Mouse (Mus musculus): Measurements from ENCODE around the gene Pln. TPM values are rescaled to one million over a fixed set of nuclear protein-coding genes. Genes with fewer than 3 reads are reported as not detected.

The Pln gene
- polyA plus RNA-seq, 1 experiment from 2014 or later = 0.44 TPM

GRCm38 (mm10) chr10:53379709-53380106 lies 42.2 kb downstream of the Pln start, which contains the start of gene Cep85l:
Cep85l (minus strand) TSS chr10:53379947.
- Histone ChIP-seq H3K4me2 (ENCODE audit: low read length) (peak within 1 kb of the TSS; percentile 52), H3K4me3 (ENCODE audit: low read length) (peak within 1 kb of the TSS; percentile 92), H3K9ac (ENCODE audit: low read depth, low read length) (peak within 1 kb of the TSS; percentile 97), H3K9me3 (ENCODE audit: control insufficient read depth, low read length) (no peaks in the 10 kb centered on the region), H3K27me3 (replicated peaks; ENCODE audit: control insufficient read depth, insufficient read depth, low read length) (no peaks in the 10 kb centered on the region), H3K36me3 (ENCODE audit: control insufficient read depth, insufficient read depth, low read length) (no peaks in the 10 kb centered on the region), H3K4me1 (ENCODE audit: control insufficient read depth, insufficient read depth, low read depth, low read length) (peaks cover 7% of the 10 kb centered on the region), H3K27ac (ENCODE audit: low read depth, low read length) (peak within 1 kb of the TSS; percentile 96)
- WGBS = 0% methylated on average over 25 of the region's 31 CpGs
- peak; percentile 99 for ATAC-seq

GRCm38 (mm10) chr10:53382696-53383365 lies 45.4 kb downstream of the Pln start:
- Histone ChIP-seq H3K9me3 (ENCODE audit: control insufficient read depth, low read length) (no peaks in the 10 kb centered on the region), H3K27ac (ENCODE audit: low read depth, low read length) (no peak overlapping the region), H3K36me3 (ENCODE audit: control insufficient read depth, insufficient read depth, low read length) (no peaks in the 10 kb centered on the region), H3K27me3 (replicated peaks; ENCODE audit: control insufficient read depth, insufficient read depth, low read length) (no peaks in the 10 kb centered on the region), H3K4me3 (ENCODE audit: low read length) (no peak overlapping the region), H3K9ac (ENCODE audit: low read depth, low read length) (no peak overlapping the region), H3K4me1 (ENCODE audit: control insufficient read depth, insufficient read depth, low read depth, low read length) (no peaks in the 10 kb centered on the region; the same call in 1 of the 2 replicates), H3K4me2 (ENCODE audit: low read length) (no peak overlapping the region)
- ATAC-seq = no peak
- 81% methylated on average over 7 of the region's 7 CpGs for WGBS

GRCm38 (mm10) chr10:53384896-53385295 lies 47.4 kb downstream of the Pln start:
- Histone ChIP-seq H3K9me3 (ENCODE audit: control insufficient read depth, low read length) (no peaks in the 10 kb centered on the region), H3K36me3 (ENCODE audit: control insufficient read depth, insufficient read depth, low read length) (no peaks in the 10 kb centered on the region), H3K27me3 (replicated peaks; ENCODE audit: control insufficient read depth, insufficient read depth, low read length) (no peaks in the 10 kb centered on the region), H3K4me2 (ENCODE audit: low read length) (no peak overlapping the region), H3K27ac (ENCODE audit: low read depth, low read length) (no peak overlapping the region), H3K9ac (ENCODE audit: low read depth, low read length) (no peak overlapping the region), H3K4me3 (ENCODE audit: low read length) (no peak overlapping the region), H3K4me1 (ENCODE audit: control insufficient read depth, insufficient read depth, low read depth, low read length) (no peaks in the 10 kb centered on the region)
- no peak for ATAC-seq
- WGBS = 90% methylated on average over 1 of the region's 1 CpGs

GRCm38 (mm10) chr10:53385438-53385837 lies 48.0 kb downstream of the Pln start:
- Histone ChIP-seq H3K27me3 (replicated peaks; ENCODE audit: control insufficient read depth, insufficient read depth, low read length) (no peaks in the 10 kb centered on the region), H3K4me2 (ENCODE audit: low read length) (no peak overlapping the region), H3K9ac (ENCODE audit: low read depth, low read length) (no peak overlapping the region), H3K4me1 (ENCODE audit: control insufficient read depth, insufficient read depth, low read depth, low read length) (no peaks in the 10 kb centered on the region), H3K9me3 (ENCODE audit: control insufficient read depth, low read length) (no peaks in the 10 kb centered on the region), H3K36me3 (ENCODE audit: control insufficient read depth, insufficient read depth, low read length) (no peaks in the 10 kb centered on the region), H3K4me3 (ENCODE audit: low read length) (no peak overlapping the region), H3K27ac (ENCODE audit: low read depth, low read length) (no peak overlapping the region)
- no peak for ATAC-seq
- 82% methylated on average over 5 of the region's 5 CpGs for WGBS

GRCm38 (mm10) chr10:53388227-53388920 lies 50.9 kb downstream of the Pln start:
- Histone ChIP-seq H3K9me3 (ENCODE audit: control insufficient read depth, low read length) (no peaks in the 10 kb centered on the region), H3K4me3 (ENCODE audit: low read length) (no peak overlapping the region), H3K4me2 (ENCODE audit: low read length) (no peak overlapping the region), H3K36me3 (ENCODE audit: control insufficient read depth, insufficient read depth, low read length) (no peaks in the 10 kb centered on the region), H3K9ac (ENCODE audit: low read depth, low read length) (no peak overlapping the region), H3K27me3 (replicated peaks; ENCODE audit: control insufficient read depth, insufficient read depth, low read length) (no peaks in the 10 kb centered on the region), H3K27ac (ENCODE audit: low read depth, low read length) (no peak overlapping the region), H3K4me1 (ENCODE audit: control insufficient read depth, insufficient read depth, low read depth, low read length) (no peaks in the 10 kb centered on the region)
- no peak for ATAC-seq
- WGBS = 72% methylated on average over 6 of the region's 6 CpGs

- Histone ChIP-seq H3K4me1 (ENCODE audit: control insufficient read depth, insufficient read depth, low read depth, low read length) (peaks cover 3% of the 10 kb centered on the region; the same call in 1 of the 2 replicates), H3K27ac (ENCODE audit: low read depth, low read length) (no peak overlapping the region), H3K9ac (ENCODE audit: low read depth, low read length) (no peak overlapping the region), H3K4me2 (ENCODE audit: low read length) (no peak overlapping the region), H3K27me3 (replicated peaks; ENCODE audit: control insufficient read depth, insufficient read depth, low read length) (no peaks in the 10 kb centered on the region), H3K9me3 (ENCODE audit: control insufficient read depth, low read length) (no peaks in the 10 kb centered on the region), H3K4me3 (ENCODE audit: low read length) (no peak overlapping the region), H3K36me3 (ENCODE audit: control insufficient read depth, insufficient read depth, low read length) (no peaks in the 10 kb centered on the region)
- WGBS = 76% methylated on average over 9 of the region's 9 CpGs
- ATAC-seq = no peak; the same call in 1 of the 2 replicates
Measured at GRCm38 (mm10) chr10:53394923-53395629, 57.6 kb downstream of the Pln start.

Other genes starting within 250 kb of the Pln start
- 3.9 and 4.4 TPM in 2 replicates for gene Cep85l, start 42.3 kb downstream of the Pln start, polyA plus RNA-seq (2015; fragmentation: Nextera tagmentation; extraction: Ambion mirVana)